Mouse (Mus musculus): ENCODE measurements at regions not wholly inside any gene's neighbourhood (a gene's known extent, or its start where the extent isn't known, plus 50 kb on each side); places are given as distances from the start of the nearest gene placed in this dataset.

DNA sequence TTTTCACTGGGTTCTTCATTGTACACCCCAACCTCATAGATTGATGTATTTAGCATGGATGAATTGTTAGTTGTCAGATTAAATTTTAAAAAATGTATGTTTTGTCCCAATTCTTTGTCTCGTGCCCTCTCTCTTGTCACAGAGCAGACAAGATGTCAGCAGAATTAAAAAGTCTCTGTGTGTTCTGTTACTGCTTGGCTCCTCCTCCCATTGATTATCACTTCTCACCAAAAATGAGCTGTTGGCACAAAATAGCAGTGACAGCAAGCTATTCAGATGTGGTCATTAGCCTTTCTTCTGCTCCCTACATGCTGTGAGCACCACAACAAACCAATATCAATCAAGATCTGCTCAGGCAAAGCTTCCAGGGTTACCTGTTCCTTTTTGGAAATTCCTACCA, 62.1 kb upstream of the Crim1 start:
- TF ChIP-seq CTCF (conservative IDR thresholded peaks at IDR 0.05; ENCODE audit: insufficient read depth, insufficient read length, low read depth, low read length) (no peak), POLR2A (IDR thresholded peaks at IDR 0.05; ENCODE audit: low read depth, low read length) (no peak)
